Mouse (Mus musculus): Measurements from ENCODE around the gene Cdkl4.
A peak's percentile ranks its signal among the peaks of the same experiment; 100 is the strongest.
"Not testable (repeated sequence)": the region's sequence is repeated elsewhere in the genome, so short reads cannot be mapped to it uniquely, and the experiment has no call there.

The Cdkl4 gene

DNA sequence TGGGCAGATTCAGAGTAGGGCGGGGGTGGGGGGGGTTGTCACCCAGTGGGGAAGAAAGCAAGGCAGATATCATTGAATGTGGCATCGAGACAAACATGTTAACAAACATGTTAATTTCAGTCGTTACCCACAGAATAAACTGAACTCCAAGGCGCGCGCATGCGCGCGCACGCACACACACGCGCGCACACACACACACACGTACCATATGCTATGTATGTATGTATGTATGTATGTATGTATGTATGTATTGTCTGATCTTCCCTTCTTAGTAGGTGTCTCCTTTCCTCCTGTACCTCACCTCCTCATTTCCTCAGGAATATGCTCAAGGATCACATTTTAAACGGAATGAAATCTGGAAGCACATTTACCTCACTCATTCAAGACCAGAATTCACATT lies at the start of gene Cdkl4:
Cdkl4 (minus strand) TSS at position 175 of the 400 bp plus-strand sequence.
- DNase-seq (ENCODE audit: low read depth in 1 of 2, low spot score in 2 of 2), result no peak

DNA sequence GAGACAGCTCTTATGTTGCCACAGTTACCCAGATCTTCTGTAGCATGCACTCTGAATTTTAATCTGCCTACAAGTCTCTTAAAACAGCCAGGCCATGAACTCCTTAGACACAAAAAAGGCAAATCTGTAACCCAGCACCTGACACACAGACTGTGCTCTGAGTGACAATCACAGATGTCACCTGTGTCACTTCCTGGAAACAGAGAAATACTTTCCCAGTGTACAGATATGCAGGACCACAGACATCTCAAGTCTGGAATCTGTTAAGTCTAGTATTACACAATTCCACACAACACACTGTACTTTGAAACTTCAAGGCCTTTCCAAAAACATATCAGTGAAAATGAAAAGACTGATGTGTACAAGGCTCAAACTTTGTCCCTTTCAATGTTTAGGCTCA lies 47.4 kb upstream of the Cdkl4 start:
- no peak for DNase-seq (ENCODE audit: low read depth in 1 of 2, low spot score in 2 of 2)

DNA sequence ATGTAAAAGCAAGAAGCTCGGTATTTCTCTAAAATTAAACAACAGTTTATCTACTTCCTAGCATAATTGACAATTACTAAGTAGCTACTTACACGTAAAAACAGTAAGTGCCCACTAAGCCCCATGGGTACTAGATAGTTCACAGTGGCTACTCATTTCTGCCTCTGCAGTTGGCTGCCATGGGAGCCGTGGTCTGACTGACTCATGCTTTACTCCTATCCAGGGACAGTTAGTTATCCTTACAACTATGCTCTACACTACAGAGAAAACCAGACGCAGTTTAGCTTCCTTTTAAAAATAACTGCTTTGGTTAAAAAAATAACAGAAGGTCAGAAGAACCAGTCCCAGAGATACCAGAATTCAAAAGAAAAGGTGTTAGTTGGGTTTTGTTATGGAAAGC lies 44.1 kb upstream of the Cdkl4 start:
- no peak for DNase-seq (ENCODE audit: low read depth in 1 of 2, low spot score in 2 of 2)

DNA sequence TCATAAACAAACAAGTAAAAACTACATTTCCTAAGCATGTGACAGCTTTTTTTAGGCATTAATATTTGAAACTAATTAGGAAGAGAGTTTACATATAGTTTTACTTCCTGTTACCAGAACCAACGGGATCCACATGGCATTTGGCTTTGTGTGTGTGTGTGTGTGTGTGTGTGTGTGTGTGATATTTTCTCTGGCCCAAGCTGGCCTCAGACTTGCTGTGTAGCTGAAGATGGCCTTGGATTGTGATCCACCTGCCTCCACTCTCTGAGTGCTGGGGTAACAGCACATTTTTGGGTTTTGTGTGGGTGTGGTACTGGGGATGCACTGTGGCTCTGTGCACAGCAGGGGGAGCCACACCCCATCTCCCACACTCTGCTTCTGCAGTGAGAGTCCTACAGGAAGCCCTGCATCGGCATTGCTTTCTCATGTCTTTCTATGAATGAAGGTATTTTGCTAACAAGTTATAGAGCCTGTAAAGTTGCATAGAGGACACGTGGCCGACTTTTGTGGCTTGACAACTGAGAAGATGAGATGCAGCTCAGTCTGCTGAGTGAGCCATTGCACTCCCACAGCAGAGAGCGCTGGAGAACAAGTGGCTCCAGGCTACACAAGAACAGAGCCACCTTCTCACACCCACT lies 43.3 kb upstream of the Cdkl4 start:
- DNase-seq (ENCODE audit: low read depth in 1 of 2, low spot score in 2 of 2), result no peak

DNA sequence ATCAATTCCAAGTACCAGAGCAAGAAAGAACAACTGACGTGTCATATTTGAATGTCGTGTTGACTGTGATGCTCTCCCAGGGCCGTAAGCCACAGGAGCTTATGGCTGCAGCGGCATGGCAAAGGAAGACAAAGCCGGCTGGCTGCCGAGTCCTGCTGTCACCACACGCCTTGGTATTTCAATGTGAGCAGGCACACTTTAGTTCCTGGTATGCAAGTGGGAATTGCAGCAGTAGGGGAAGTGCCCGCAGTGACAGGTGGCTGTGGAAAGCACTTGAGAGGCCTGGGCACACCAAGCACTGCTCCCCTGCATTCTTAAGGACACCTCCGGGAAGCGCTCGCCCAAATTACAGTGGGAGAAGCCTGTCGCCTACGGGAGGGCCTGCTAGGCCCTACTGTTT lies 41.9 kb upstream of the Cdkl4 start:
- DNase-seq (ENCODE audit: low read depth in 1 of 2, low spot score in 2 of 2), result no peak

DNA sequence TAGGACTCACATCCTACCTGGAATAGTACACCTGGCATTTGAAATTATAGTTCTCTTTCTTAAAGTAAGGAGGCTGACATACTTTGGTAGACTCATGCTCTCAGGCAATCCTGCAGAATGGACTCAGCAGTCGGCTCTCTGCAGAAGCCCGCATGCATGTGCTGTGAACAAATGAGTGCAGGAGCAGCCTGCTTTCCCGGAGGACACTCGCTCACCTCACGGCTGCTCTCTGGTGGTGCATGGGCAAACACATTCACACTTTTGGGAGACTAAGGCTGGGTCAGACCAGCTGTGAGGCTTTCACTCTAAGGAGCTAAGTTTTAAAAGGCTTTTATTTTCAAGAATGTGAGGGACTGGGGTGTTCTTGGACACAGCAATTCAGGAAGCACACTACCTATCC lies 41.3 kb upstream of the Cdkl4 start:
- DNase-seq (ENCODE audit: low read depth in 1 of 2, low spot score in 2 of 2), result no peak

DNA sequence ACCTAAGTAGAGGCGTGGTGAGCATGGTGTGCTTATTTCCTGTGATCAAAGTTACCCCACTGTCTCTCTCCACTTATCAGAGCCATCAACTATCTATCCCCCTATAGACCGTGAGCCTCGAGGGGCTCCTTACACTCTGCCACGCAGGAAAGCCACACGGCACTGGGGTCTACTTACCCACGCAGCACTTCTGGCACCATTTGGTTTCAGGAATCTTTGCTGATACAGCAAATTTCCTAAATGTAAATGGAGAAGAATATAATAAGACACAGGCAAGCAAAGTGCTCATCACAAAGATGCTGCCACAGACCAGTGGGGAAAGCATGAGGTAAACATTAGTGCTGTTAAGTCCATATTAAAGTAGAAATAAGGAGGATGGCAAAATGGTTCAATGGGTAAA lies 26.2 kb upstream of the Cdkl4 start:
- DNase-seq (ENCODE audit: low read depth in 1 of 2, low spot score in 2 of 2), result no peak

DNA sequence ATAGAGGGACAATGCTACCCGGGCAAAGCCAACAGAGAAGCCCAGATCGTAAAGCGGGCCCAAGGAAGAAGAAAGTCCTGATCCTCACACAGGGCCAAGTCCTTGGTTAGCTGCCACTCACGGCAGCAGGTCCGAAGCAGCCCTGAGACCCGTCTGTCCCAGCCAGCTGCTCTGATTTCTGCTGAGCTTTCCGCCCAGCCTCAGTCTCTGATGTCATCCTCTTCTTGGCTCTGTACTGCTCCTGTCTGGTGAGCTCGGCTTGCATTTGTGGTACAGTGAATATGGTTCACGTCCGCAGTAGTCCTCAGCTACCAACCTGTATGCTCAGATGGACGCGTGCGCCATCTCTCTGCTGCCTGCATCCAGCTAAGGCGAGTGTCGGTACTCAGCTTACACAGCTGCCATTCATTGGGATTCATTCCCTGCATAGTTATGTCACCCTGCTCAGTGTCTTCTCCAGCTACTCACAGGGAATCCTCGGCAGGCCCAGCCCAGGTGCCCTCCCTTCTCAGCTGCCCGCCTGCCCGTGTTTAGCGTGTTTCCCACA lies 25.5 kb upstream of the Cdkl4 start:
- DNase-seq (ENCODE audit: low read depth in 1 of 2, low spot score in 2 of 2), result no peak

DNA sequence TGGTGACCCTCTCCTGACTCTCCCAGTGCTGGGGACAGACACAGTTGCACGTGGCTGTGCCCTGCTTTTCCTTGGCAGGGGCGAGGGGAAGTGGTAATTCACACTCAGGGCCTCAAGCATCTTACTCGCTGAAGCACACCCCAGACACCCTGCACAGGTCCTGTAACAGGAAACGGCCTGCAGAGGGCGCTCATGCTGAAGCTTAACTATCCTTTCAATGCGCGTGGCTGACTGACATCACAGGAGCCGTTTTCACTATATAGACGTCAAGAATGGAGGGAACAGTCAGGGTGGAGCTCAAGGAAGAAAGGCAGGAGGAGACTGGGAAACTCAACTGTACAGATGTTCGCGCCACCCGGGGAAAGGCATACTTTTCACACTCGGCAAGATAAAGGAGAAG lies 23.8 kb upstream of the Cdkl4 start:
- DNase-seq (ENCODE audit: low read depth in 1 of 2, low spot score in 2 of 2), result no peak

DNA sequence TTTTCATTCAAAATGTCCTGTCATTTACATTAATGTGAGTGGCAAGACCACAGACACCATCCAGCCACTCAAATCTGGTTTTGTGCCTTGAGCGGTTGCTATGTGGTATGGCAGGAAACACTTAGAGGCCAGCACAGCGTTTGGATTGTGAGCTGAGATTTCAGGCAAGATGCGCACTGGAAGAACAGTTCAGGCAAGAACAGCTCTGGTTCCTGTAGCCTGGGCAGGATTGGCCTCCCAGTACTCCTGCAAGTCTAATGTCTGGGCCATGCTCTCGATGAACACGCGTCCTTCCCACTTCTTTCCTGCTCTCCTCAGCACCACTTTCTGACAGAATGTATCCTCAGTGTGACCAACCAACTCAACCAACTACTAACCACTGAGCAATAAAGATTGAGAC lies 5.4 kb upstream of the Cdkl4 start:
- DNase-seq (ENCODE audit: low read depth in 1 of 2, low spot score in 2 of 2), result no peak

DNA sequence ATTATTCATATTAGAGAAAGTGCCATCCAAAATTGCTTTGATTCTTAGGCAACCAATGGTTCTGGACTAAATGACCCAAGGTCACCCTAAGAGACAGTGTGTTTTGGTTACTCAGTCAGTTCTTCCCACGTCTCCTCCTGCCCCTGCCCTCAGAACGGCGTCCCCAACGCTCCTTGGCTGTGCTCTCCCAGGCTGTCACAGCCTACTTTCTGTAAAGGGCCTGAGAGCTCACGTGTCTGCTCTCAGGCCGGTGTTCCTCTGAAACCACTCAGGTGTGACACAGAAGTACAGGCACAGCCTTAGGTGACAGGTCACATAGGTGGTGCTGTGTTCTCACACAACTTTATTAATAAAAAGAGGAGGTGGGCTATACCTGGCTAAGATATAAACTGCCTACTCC lies 2.3 kb upstream of the Cdkl4 start:
- no peak for DNase-seq (ENCODE audit: low read depth in 1 of 2, low spot score in 2 of 2)

DNA sequence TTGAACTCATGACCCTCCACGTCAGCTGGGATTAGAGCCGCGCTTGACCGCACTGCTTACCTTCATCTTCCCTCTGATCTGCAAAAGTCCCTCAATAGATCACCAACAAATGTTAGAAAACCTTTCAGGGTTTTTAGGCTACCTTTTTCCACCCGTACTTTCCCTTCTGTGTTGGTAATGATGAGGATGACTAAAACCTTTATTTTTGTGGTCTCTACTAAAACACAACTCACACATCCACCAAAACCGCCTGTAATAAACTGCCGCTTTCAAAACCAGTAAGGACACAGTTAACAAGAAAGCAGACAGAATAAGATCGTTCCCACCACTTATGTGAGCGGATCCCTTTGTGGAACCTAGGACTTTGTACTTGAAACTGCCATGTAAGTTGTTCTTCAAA lies 1.5 kb upstream of the Cdkl4 start:
- DNase-seq (ENCODE audit: low read depth in 1 of 2, low spot score in 2 of 2), result no peak

DNA sequence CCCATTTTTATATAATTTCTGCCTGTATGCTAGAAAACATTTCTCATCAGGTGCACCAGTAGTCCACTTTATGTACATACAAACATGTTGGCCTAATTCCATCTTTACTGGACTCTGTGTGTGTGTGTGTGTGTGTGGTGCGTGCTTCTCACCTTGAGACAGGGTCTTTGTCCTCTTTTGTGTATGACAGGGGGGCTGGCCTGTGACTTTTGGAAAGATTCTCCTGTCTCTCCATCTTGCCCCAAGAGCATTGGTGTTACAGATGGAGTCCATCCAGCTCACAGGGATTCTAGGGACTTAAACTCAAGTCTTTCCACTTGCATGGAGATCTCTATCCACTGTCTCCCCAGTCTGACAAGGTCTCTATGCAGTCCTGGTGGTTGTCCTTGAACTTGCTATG lies 428 bp upstream of the Cdkl4 start:
- DNase-seq (ENCODE audit: low read depth in 1 of 2, low spot score in 2 of 2), result no peak

DNA sequence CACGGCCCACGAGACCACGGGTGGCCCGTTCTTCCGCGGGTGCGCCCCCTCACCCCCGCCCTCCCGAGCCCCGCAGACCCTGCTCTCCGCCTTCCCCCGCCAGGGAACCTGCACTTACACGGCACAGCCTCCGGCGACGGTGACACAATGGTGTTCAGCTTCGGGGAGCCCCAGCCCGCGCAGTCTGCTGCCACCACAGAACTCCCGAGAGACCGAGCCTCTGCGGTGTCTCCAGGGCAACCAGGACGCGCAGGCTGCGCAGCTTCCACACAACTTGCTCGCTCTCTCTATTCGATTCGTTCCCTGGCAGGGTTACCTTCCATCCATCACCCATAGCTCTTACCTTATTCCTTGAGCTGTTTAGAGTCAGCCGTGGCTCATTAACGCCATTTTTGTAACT lies 399 bp downstream of the Cdkl4 start:
- DNase-seq (ENCODE audit: low read depth in 1 of 2, low spot score in 2 of 2), result no peak

DNA sequence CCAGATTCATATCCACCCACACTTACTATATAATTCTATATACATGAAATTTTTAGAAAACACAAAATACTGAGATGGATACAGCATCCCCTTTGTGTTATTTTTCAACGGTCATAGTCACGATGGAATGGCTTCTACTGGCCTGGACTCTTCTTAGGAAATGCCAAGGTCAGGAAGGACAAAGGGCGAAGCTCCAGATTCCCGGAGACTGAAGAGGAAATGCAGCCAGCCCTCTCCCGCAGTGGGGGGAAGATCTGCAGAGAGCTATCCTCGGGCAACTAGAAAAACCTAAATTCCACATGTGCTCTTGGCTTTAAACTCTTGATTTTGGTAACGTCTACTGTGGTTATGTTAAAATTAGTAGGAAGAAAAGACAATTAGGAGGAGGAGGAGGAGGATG lies 2.6 kb downstream of the Cdkl4 start:
- no peak for DNase-seq (ENCODE audit: low read depth in 1 of 2, low spot score in 2 of 2)

DNA sequence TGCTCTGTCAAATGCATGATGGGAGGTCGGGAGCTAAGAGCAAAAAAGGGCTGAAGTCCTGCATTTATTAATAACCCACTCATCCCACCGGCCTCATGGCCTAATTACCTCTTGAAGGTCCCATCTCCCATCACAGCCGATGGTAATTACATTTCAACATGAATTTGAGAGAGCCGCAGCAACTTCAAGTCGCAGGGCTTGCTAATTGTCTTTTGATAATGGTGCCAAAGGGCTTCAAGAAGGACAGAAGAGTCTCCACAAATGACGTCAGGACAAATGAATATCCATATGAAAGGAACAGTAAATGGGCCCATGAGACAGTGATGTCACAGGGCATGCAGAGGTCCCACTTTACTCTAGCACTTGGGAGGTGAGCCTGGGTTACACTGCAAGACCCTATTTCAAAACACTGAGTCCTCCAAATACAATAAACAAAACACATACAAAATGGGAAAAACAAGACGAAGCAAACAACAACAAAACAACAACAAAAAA lies 3.1 kb downstream of the Cdkl4 start:
- DNase-seq (ENCODE audit: low read depth in 1 of 2, low spot score in 2 of 2), result no peak

DNA sequence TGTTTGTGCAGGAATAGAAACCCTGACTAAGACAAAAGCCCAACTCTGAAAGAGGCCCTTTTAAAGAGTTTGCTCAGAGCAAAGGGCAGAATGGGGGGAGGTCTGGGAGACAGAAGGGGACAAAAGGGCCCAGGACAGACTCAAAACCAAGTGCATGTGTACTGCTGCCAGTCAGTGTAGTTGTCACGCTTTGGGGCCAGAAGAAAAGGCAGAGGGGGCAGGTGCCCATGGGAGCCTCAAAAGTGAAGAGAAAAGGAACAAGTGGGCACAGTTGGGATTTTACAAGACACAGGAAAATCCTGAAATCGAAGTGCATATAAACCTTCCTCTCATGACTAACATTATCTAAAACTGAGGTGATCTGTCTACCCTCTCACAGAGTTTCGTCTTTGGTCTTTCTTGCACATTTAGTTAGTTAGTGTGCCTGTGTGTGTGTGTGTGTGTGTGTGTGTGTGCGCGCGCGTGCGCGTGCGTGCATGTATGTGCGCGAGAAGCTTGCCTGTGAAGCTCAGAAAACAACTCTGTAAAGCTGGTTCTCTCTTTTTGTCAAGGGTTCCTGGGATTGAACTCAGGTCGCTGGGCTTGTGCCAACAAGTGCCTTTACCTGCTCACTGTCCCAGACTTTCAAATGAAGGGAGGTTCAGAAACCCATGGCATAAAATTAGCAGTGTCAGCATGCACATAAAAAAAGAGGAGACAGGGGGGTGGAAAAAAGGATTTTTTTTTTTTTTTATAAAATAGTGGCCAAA lies 5.3 kb downstream of the Cdkl4 start:
- no peak for DNase-seq (ENCODE audit: low read depth in 1 of 2, low spot score in 2 of 2)

DNA sequence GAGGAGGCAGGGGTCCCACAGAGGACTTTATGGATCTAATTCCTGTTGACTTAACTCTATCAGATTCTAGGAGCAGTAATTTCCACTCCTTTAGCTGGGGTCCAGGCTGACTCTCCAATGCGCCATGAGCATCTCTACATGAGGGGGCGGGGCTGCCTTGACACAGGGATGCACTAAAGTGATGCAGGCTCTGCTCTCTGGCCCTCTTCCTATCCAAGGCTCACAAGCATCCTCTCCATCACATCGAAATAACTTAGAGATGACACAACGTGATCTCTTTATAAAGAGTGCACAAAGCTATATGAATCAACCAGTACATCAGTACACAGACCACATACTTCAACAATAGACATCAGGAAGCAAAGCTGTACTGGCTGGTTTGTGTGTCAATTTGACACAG lies 6.2 kb downstream of the Cdkl4 start:
- no peak for DNase-seq (ENCODE audit: low read depth in 1 of 2, low spot score in 2 of 2)

DNA sequence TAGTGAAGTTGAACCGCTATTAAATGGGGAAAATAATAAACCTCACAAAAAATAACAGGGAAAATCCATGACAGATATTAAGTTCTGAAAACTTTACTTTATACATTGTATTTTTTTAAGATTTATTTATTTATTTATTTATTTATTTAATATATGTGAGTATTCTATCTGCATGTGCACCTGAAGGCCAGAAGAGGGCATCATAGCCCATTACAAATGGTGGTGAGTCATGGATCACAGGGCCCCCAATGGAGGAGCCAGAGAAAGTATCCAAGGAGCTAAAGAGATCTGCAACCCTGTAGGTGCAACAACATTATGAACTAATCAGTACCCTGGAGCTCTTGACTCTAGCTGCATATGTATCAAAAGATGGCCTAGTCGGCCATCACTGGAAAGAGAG lies 7.9 kb downstream of the Cdkl4 start:
- DNase-seq (ENCODE audit: low read depth in 1 of 2, low spot score in 2 of 2), result not testable (repeated sequence)

DNA sequence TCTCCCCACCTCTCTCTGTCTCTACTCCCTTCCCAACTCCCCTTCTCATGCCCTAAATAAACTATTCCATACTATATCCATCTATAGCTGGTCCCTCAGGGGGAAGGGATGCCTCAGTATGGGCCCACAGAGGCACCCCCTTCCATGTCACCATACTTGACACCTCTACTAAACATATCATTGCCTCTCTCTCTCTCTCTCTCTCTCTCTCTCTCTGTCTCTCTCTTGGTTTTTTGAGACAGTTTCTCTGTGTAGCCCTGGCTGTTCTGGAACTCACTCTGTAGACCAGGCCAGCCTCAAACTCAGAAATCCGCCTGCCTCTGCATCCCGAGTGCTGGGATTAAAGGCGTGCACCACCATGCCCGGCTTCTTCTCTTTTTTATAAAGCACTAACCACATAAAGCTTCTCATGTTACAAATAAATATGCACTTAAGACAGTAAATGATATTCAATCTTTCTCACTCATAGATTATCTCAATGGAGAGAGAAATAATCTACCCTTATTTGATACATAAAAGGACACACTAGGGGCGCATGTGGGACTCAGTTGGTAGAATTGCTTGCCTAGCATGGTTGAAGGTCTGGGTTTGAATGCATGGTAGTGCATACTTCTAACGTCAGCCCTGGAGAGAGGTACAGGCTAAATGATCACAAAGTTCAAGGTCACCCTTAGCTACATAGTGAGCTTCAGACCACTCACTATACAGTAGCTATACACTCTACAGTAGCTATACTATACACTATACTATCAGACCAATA lies 8.6 kb downstream of the Cdkl4 start:
- DNase-seq (ENCODE audit: low read depth in 1 of 2, low spot score in 2 of 2), result no peak

DNA sequence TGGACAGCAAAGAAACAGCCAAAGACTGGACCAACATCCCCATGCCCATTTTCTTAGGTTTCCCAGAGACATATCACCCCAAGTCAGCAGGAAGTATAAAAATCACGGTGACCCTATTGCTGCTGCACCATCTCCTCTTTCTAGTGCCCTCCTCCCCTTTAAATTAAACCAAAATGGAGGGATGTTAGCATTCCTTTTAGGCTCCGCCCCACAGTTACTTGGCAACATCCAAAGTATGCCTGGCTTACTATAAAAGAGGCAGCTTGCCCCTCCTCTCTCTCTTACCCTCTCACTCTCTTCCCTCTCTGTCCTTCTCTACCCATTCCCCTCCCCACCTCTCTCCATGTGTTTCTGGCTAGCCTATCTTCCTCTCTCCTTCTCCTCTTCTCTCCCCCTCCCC lies 9.2 kb downstream of the Cdkl4 start:
- no peak for DNase-seq (ENCODE audit: low read depth in 1 of 2, low spot score in 2 of 2)

DNA sequence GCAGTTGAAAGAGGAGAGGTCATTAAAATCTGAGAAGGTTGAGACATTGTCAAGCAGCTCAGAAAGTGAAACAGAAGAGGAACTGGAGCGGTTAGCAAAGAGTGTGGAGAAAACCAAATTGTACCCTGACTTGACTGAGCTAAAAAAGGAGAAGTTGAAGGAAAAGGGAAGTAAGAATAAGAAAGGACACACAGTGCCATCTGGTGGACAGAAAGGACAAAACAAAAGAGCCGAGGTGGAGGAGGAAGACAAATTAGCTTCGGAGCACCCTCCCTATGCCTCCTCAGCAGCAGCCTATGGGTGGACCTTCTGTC lies 13.0 kb downstream of the Cdkl4 start:
- peak; percentile 62 to 67 for DNase-seq (ENCODE audit: low read depth in 1 of 2, low spot score in 2 of 2)
